Mouse (Mus musculus) embryonic facial prominence, embryonic 15.5 days (tissue): ENCODE results near the gene Hfe2. TPM values are rescaled to one million over a fixed set of nuclear protein-coding genes. Genes with fewer than 3 reads are reported as not detected.
A peak's percentile ranks its signal among the peaks of the same experiment; 100 is the strongest.

Source experiments
- ATAC-seq: fragments of 200-750 bp; cut with Nextera tagmentation; 2 replicates; pipeline ENCODE4 v1.8.0; 2017; ENCODE audit warnings: low read depth, moderate TSS enrichment; ENCODE audit not compliant: insufficient number of reproducible peaks, low FRiP score, low TSS enrichment
- H3K27ac ChIP-seq: fragments of 300-500 bp; sonication (generic); replicated peaks from 2 replicates; pipeline ENCODE4 v1.5.1; 2015; ENCODE audit warnings: mild to moderate bottlenecking, inconsistent platforms
- H3K27me3 ChIP-seq: fragments of 300-500 bp; sonication (generic); 2 replicates; pipeline ENCODE4 v1.6.1; 2015; ENCODE audit warnings: inconsistent platforms
- H3K36me3 ChIP-seq: fragments of 300-500 bp; sonication (generic); 2 replicates; pipeline ENCODE4 v1.6.1; 2015; ENCODE audit warnings: mild to moderate bottlenecking, inconsistent platforms
- H3K4me1 ChIP-seq: fragments of 300-500 bp; sonication (generic); 2 replicates; pipeline ENCODE4 v1.6.1; 2015; ENCODE audit warnings: inconsistent platforms
- H3K4me2 ChIP-seq: fragments of 300-500 bp; sonication (generic); replicated peaks from 2 replicates; pipeline ENCODE4 v1.6.1; 2015; ENCODE audit warnings: mild to moderate bottlenecking, inconsistent platforms
- H3K4me3 ChIP-seq: fragments of 300-500 bp; sonication (generic); replicated peaks from 2 replicates; pipeline ENCODE4 v1.5.1; 2015; ENCODE audit warnings: mild to moderate bottlenecking, inconsistent platforms
- H3K9ac ChIP-seq: fragments of 300-500 bp; sonication (generic); 2 replicates; pipeline ENCODE4 v1.6.1; 2015; ENCODE audit warnings: inconsistent platforms
- H3K9me3 ChIP-seq: fragments of 300-500 bp; sonication (generic); replicated peaks from 2 replicates; pipeline ENCODE4 v1.6.1; 2016; ENCODE audit warnings: inconsistent platforms
- WGBS: fragments of 180-500 bp; shearing (Covaris S2); methylation state at CpG from one replicate; pipeline ENCODE4 v1.1.7; 2015; 5-methylcytosine and 5-hydroxymethylcytosine counted together
- polyA plus RNA-seq: library from polyadenylated mRNA; unstranded; fragments of >200 nt; fragmentation: Nextera tagmentation; extraction: Ambion mirVana; gene quantifications from 2 replicates; pipeline ENCODE4 v1.2.1, GENCODE M21; 2015

The Hfe2 gene
- polyA plus RNA-seq, 1 experiment from 2014 or later: 12.4 TPM

GRCm38 (mm10) chr3:96559398-96559910, 34.5 kb downstream of the Hfe2 start:
- H3K27ac ChIP-seq: peak overlapping the region; percentile 39; the same call in 1 of the 2 replicates
- no peaks in the 10 kb centered on the region for H3K27me3 ChIP-seq
- peak overlapping the region; percentile 10; the same call in 1 of the 2 replicates for H3K9ac ChIP-seq
- H3K9me3 ChIP-seq: no peaks in the 10 kb centered on the region
- peaks cover 21% of the 10 kb centered on the region for H3K36me3 ChIP-seq
- peaks cover 66% of the 10 kb centered on the region for H3K4me1 ChIP-seq
- peak overlapping the region; percentile 78 for H3K4me3 ChIP-seq
- 68% methylated on average over 12 of the region's 12 CpGs for WGBS
- peak overlapping the region; percentile 73 for H3K4me2 ChIP-seq
- no peak for ATAC-seq

DNA sequence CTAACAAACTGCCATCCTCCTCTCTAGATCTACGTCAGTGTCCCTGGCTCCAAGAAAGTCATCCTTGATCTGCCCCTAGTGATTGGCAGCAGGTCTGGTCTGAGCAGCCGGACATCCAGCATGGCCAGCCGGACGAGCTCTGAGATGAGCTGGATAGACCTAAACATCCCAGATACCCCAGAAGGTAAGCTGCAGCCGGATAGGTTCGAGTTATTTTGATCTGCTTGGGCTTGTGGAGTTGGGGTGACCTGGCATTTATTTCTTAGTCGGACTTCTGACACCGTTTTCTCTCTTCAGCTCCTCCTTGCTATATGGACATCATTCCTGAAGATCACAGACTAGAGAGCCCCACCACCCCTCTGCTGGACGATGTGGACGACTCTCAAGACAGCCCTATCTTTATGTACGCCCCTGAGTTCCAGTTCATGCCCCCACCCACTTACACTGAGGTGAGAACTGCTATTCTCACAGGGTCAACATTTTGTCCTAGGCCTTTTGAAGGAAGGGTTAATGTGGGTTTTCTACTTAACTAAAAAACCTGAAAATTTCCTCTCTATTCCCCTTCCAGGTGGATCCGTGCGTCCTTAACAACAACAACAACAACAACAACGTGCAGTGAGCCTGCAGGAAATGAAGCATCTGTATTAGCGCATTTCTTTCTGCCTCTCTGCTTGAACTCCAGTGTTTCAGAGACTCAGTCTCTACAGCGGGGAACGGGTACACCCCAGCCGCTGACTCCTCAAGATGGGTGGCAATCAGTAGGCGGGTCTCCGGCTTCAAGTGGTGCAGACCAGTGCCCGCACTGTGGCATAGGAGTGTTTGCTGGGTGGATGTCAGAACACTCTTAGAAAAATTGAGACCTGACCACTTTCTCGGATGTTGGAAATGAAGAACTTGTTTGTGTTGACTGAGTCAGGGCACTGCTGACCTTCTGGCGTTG, 35.2 kb downstream of the Hfe2 start:
- Histone ChIP-seq H3K27me3 (no peaks in the 10 kb centered on the region), H3K4me2 (peak overlapping the region; percentile 73), H3K27ac (peak overlapping the region; percentile 39; the same call in 1 of the 2 replicates), H3K4me1 (peaks cover 59% of the 10 kb centered on the region), H3K36me3 (peaks cover 21% of the 10 kb centered on the region), H3K9ac (peak overlapping the region; percentile 10; the same call in 1 of the 2 replicates), H3K4me3 (peak overlapping the region; percentile 78), H3K9me3 (no peaks in the 10 kb centered on the region)
- WGBS: 76% methylated on average over 23 of the region's 23 CpGs
- ATAC-seq: no peak

GRCm38 (mm10) chr3:96560881-96561668, 36.1 kb downstream of the Hfe2 start:
- H3K9ac ChIP-seq: no peak overlapping the region
- H3K4me1 ChIP-seq: peaks cover 50% of the 10 kb centered on the region
- H3K27ac ChIP-seq: peak overlapping the region; percentile 39
- 81% methylated on average over 9 of the region's 9 CpGs for WGBS
- H3K27me3 ChIP-seq: no peaks in the 10 kb centered on the region
- peak overlapping the region; percentile 78 for H3K4me3 ChIP-seq
- peaks cover 21% of the 10 kb centered on the region for H3K36me3 ChIP-seq
- H3K4me2 ChIP-seq: peak overlapping the region; percentile 73
- no peak for ATAC-seq
- H3K9me3 ChIP-seq: no peaks in the 10 kb centered on the region

GRCm38 (mm10) chr3:96561946-96562681, 37.1 kb downstream of the Hfe2 start:
- peak overlapping the region; percentile 63 for H3K27ac ChIP-seq
- H3K36me3 ChIP-seq: peaks cover 21% of the 10 kb centered on the region
- H3K27me3 ChIP-seq: no peaks in the 10 kb centered on the region
- H3K4me1 ChIP-seq: peaks cover 41% of the 10 kb centered on the region
- H3K4me3 ChIP-seq: no peak overlapping the region
- no peaks in the 10 kb centered on the region for H3K9me3 ChIP-seq
- 0 out of 2 replicates have a peak overlapping the region, but pooled peaks have one; percentile 2 for H3K9ac ChIP-seq
- WGBS: 44% methylated on average over 10 of the region's 10 CpGs
- ATAC-seq: no peak
- peak overlapping the region; percentile 15 for H3K4me2 ChIP-seq

GRCm38 (mm10) chr3:96563267-96563666, 38.3 kb downstream of the Hfe2 start:
- WGBS: 89% methylated on average over 8 of the region's 8 CpGs
- H3K4me1 ChIP-seq: peaks cover 41% of the 10 kb centered on the region
- no peak overlapping the region for H3K9ac ChIP-seq
- no peak for ATAC-seq
- H3K4me2 ChIP-seq: no peak overlapping the region
- H3K27me3 ChIP-seq: no peaks in the 10 kb centered on the region
- 0 out of 2 replicates have a peak overlapping the region, but pooled peaks have one; percentile 11 for H3K27ac ChIP-seq
- H3K4me3 ChIP-seq: no peak overlapping the region
- peaks cover 21% of the 10 kb centered on the region for H3K36me3 ChIP-seq
- no peaks in the 10 kb centered on the region for H3K9me3 ChIP-seq

GRCm38 (mm10) chr3:96563911-96564632, 39.1 kb downstream of the Hfe2 start:
- Histone ChIP-seq H3K9ac (no peak overlapping the region), H3K4me3 (no peak overlapping the region), H3K36me3 (peaks cover 21% of the 10 kb centered on the region), H3K9me3 (no peaks in the 10 kb centered on the region), H3K27me3 (no peaks in the 10 kb centered on the region), H3K4me2 (no peak overlapping the region), H3K4me1 (peaks cover 41% of the 10 kb centered on the region), H3K27ac (peak overlapping the region; percentile 48; the same call in 1 of the 2 replicates)
- peak; percentile 30; the same call in 1 of the 2 replicates for ATAC-seq
- 57% methylated on average over 10 of the region's 10 CpGs for WGBS

DNA sequence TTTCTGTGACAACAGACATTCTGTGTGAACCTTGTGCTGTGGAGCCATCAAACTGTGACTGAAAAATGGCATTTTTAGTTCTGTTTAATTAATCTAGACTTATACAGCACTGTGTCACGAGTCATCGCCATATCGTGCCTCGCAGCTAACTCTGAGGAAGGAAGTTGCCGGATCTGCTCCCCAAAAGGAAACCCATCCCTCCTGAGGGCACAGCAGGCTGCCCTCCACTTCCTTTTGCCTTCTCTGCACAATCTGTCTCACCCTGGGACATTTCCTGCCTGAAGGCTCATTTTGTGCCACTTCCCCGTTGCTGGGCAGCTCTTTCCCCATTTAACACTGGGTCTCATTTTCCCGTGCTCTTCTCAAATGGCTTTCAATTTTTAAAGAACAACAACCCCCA, 39.7 kb downstream of the Hfe2 start:
- H3K27ac ChIP-seq: peak overlapping the region; percentile 48; the same call in 1 of the 2 replicates
- ATAC-seq: no peak
- H3K4me3 ChIP-seq: no peak overlapping the region
- H3K4me1 ChIP-seq: peaks cover 36% of the 10 kb centered on the region
- no peak overlapping the region for H3K4me2 ChIP-seq
- H3K9ac ChIP-seq: no peak overlapping the region
- no peaks in the 10 kb centered on the region for H3K9me3 ChIP-seq
- H3K27me3 ChIP-seq: no peaks in the 10 kb centered on the region
- H3K36me3 ChIP-seq: peaks cover 19% of the 10 kb centered on the region
- 37% methylated on average over 7 of the region's 7 CpGs for WGBS

GRCm38 (mm10) chr3:96565105-96565504, 40.1 kb downstream of the Hfe2 start:
- Histone ChIP-seq H3K9ac (no peak overlapping the region), H3K4me1 (peaks cover 31% of the 10 kb centered on the region), H3K36me3 (peaks cover 14% of the 10 kb centered on the region), H3K4me2 (no peak overlapping the region), H3K9me3 (no peaks in the 10 kb centered on the region), H3K27ac (no peak overlapping the region), H3K4me3 (no peak overlapping the region), H3K27me3 (no peaks in the 10 kb centered on the region)
- no peak for ATAC-seq
- WGBS: 85% methylated on average over 3 of the region's 3 CpGs

GRCm38 (mm10) chr3:96566661-96567450, 41.9 kb downstream of the Hfe2 start:
- ATAC-seq: no peak
- no peak overlapping the region for H3K4me2 ChIP-seq
- H3K9ac ChIP-seq: no peak overlapping the region
- no peaks in the 10 kb centered on the region for H3K27me3 ChIP-seq
- H3K9me3 ChIP-seq: no peaks in the 10 kb centered on the region
- H3K36me3 ChIP-seq: no peaks in the 10 kb centered on the region
- H3K4me1 ChIP-seq: peaks cover 15% of the 10 kb centered on the region; the same call in 1 of the 2 replicates
- no peak overlapping the region for H3K27ac ChIP-seq
- H3K4me3 ChIP-seq: no peak overlapping the region
- 80% methylated on average over 8 of the region's 8 CpGs for WGBS
